13 mouse cellular contexts compared by ENCODE assay signal in the genomic region with DNA sequence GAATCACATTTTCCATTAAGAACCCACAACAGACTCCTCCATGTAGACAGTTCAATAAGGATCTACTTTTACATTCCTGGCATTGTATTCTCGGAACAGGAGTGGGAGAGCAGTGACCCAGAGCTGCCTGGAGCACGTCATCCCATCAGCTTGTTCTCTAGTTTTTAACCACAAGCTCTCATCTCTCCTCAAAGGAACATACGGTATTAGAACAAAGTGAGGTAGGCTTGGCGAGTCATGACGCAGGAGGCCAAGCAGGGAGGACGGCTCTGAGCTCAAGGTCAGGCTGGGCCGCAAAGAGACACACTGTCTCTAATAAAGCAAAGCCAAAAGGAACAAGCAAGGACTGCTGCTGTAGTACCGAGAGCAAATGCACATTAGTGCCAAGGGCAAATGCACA. TPM values are rescaled to one million over a fixed set of nuclear protein-coding genes. Genes with fewer than 3 reads are reported as not detected.
DNase-seq lines count a peak whose midpoint lies in the region; ATAC-seq and TF ChIP-seq lines count a peak whose summit lies in the region.
"Had no signal": no experiment of that assay in that cellular context is flagged by ENCODE, and none has a peak within 500 bp of the region (broad histone marks: within the 10 kb centered on the region; RNA-seq: fewer than 3 reads in every experiment).

No protein-coding gene starts in this region.

- peak overlapping the region; percentile 51 for H3K27ac ChIP-seq in heart, postnatal 0 days (ENCODE audit: low read depth)

- H3K9ac ChIP-seq in heart, postnatal 0 days (replicated peaks; ENCODE audit: low read depth, low read length): no peak overlapping the region
- H3K9ac ChIP-seq: forebrain, postnatal 0 days; liver, postnatal 0 days had no signal

- H3K4me1 ChIP-seq in heart, postnatal 0 days (ENCODE audit: control insufficient read depth, insufficient read depth): 0 out of 2 replicates have a peak, but pooled peaks cover 6% of the 10 kb centered on the region

- DNase-seq in heart, postnatal 0 days (ENCODE audit: low spot score): peak; percentile 51
- no peak for DNase-seq in heart, adult 9 months (ENCODE audit: low spot score in 2 of 2)
- peak; percentile 14 for DNase-seq in testis, postnatal 14 days (ENCODE audit: low spot score)
- no peak for DNase-seq in testis, postnatal 10 days (ENCODE audit: low spot score)
- DNase-seq in adrenal gland, postnatal 14 days: peak; percentile 63
- no peak for DNase-seq in embryo, embryonic 11 days
- DNase-seq in spleen, postnatal 36 days (ENCODE audit: low spot score in 2 of 2): no peak
- DNase-seq: cerebellum, adult 2 months; forebrain, postnatal 0 days; gastrocnemius, postnatal 14 days; heart, postnatal 36 days; liver, postnatal 0 days had no signal

- H3K36me3 ChIP-seq in heart, postnatal 0 days (replicated peaks; ENCODE audit: control insufficient read depth, insufficient read depth, low read length): peaks cover 13% of the 10 kb centered on the region

- no peaks in the 10 kb centered on the region for H3K27me3 ChIP-seq in heart, postnatal 0 days (ENCODE audit: control insufficient read depth, insufficient read depth, low read length)
- H3K27me3 ChIP-seq: megakaryocyte, embryonic 14.5 days had no signal

- TF ChIP-seq CTCF in heart, postnatal 0 days (IDR thresholded peaks at IDR 0.05; ENCODE audit: low read depth): no peak

- no peak overlapping the region for H3K4me3 ChIP-seq in heart, postnatal 0 days (ENCODE audit: low read depth, low read length)
- H3K4me3 ChIP-seq: megakaryocyte, embryonic 14.5 days had no signal

- H3K9me3 ChIP-seq in heart, postnatal 0 days (replicated peaks; ENCODE audit: control insufficient read depth, low read length): no peaks in the 10 kb centered on the region
- H3K9me3 ChIP-seq: megakaryocyte, embryonic 14.5 days had no signal

- 36% methylated on average over 8 of the region's 8 CpGs for WGBS in heart, postnatal 0 days

- no peak for TF ChIP-seq EP300 in heart, postnatal 0 days (IDR thresholded peaks at IDR 0.05; ENCODE audit: low read depth)

- ATAC-seq in heart, postnatal 0 days (ENCODE audit: insufficient read depth, low read depth): peak; percentile 62
- ATAC-seq: forebrain, postnatal 0 days; liver, postnatal 0 days had no signal

- no peak overlapping the region for H3K4me2 ChIP-seq in heart, postnatal 0 days (ENCODE audit: low read depth, low read length)

RNA-seq across cellular contexts. Expression of gene Ostf1, which starts 32.6 kb away (rescaled TPM):
- 81.7 and 82.7 TPM in 2 replicates for total RNA-seq in heart, postnatal 0 days (2014; rRNA removed; ENCODE audit: low replicate concordance)
- 89.2 and 89.3 TPM in 2 replicates for polyA plus RNA-seq in heart, postnatal 0 days (2015; fragmentation: Nextera tagmentation; extraction: Ambion mirVana)
- total RNA-seq in adrenal gland, postnatal 14 days (2021): 100 and 106 TPM in 2 replicates

RNA-seq across cellular contexts. Expression of gene Nmrk1, which starts 32.7 kb away (rescaled TPM):
- total RNA-seq in heart, postnatal 0 days (2014; rRNA removed; ENCODE audit: low replicate concordance): 1.6 and 13.8 TPM in 2 replicates
- polyA plus RNA-seq in heart, postnatal 0 days (2015; fragmentation: Nextera tagmentation; extraction: Ambion mirVana): 6.7 TPM in 2 replicates
- total RNA-seq in adrenal gland, postnatal 14 days (2021): 8.8 and 13.6 TPM in 2 replicates

Comparison
In these comparisons a context has a peak if more than half of its experiments do, and no peak if none do; other contexts are left out.
1. DNase-seq: peak in heart, postnatal 0 days (single experiment), testis, postnatal 14 days (single experiment) and adrenal gland, postnatal 14 days (single experiment); none in heart, adult 9 months (0 of 2), testis, postnatal 10 days (single experiment), embryo, embryonic 11 days (single experiment) and spleen, postnatal 36 days (0 of 2).